Mouse (Mus musculus) G1E (cell line): ENCODE measurements at regions not wholly inside any gene's neighbourhood (a gene's known extent, or its start where the extent isn't known, plus 50 kb on each side); places are given as distances from the start of the nearest gene placed in this dataset.

Experiments used
- CTCF ChIP-seq: IDR thresholded peaks from 2 replicates; pipeline ENCODE4 v1.5.1; 2012; ENCODE audit warnings: low read depth, low read length, inconsistent platforms, mixed read lengths
- GATA1 ChIP-seq: IDR thresholded peaks from 2 replicates; pipeline ENCODE4 v1.6.1; 2012; ENCODE audit warnings: borderline replicate concordance, low read length, inconsistent platforms, mixed read lengths
- GATA2 ChIP-seq: IDR thresholded peaks from 2 replicates; pipeline ENCODE4 v1.6.1; 2012; ENCODE audit warnings: low read depth, low read length, inconsistent platforms, borderline replicate concordance
- POLR2AphosphoS5 ChIP-seq: IDR thresholded peaks from 2 replicates; pipeline ENCODE4 v1.6.1; 2012; ENCODE audit warnings: low read depth, low read length, inconsistent platforms; ENCODE audit not compliant: insufficient replicate concordance
- TAL1 ChIP-seq: conservative IDR thresholded peaks from 2 replicates; pipeline ENCODE4 v1.6.1; 2012; ENCODE audit warnings: low read depth, low read length, inconsistent platforms, mixed read lengths

GRCm38 (mm10) chr5:101163624-101164213 lies 318.2 kb downstream of the Gpat3 start:
- TF ChIP-seq GATA1 (no peak), CTCF (no peak), POLR2AphosphoS5 (no peak), TAL1 (no peak), GATA2 (no peak)
